Mouse (Mus musculus): ENCODE data around the gene Vmn1r29. TPM values are rescaled to one million over a fixed set of nuclear protein-coding genes. Genes with fewer than 3 reads are reported as not detected.

The Vmn1r29 gene
- polyA plus RNA-seq (2014; fragmentation: Illumina TruSeq; extraction: RNeasy Lipid Tissue Mini Kit (QIAGEN cat#74804)) = not detected

GRCm38 (mm10) chr6:58301249-58301648, at the start of gene Vmn1r29:
Vmn1r29 (plus strand) TSS chr6:58301549.

GRCm38 (mm10) chr6:58261737-58262136, 39.6 kb upstream of the Vmn1r29 start, which contains the start of gene Vmn1r28:
Vmn1r28 (plus strand) TSS chr6:58262037.

Other genes starting within 250 kb of the Vmn1r29 start
- gene Vmn1r27, start 82.7 kb upstream of the Vmn1r29 start, polyA plus RNA-seq (2014; fragmentation: Illumina TruSeq; extraction: RNeasy Lipid Tissue Mini Kit (QIAGEN cat#74804)) = not detected
- not detected for gene Vmn1r28, start 39.5 kb upstream of the Vmn1r29 start, polyA plus RNA-seq (2014; fragmentation: Illumina TruSeq; extraction: RNeasy Lipid Tissue Mini Kit (QIAGEN cat#74804))
- gene Vmn1r30, start 141.8 kb downstream of the Vmn1r29 start, polyA plus RNA-seq (2014; fragmentation: Illumina TruSeq; extraction: RNeasy Lipid Tissue Mini Kit (QIAGEN cat#74804)) = not detected
- not detected for gene Vmn1r31, start 173.8 kb downstream of the Vmn1r29 start, polyA plus RNA-seq (2014; fragmentation: Illumina TruSeq; extraction: RNeasy Lipid Tissue Mini Kit (QIAGEN cat#74804))

Measured in ovary, adult 10 weeks (tissue).